Mouse (Mus musculus) kidney, adult 11 months (tissue): Measurements from ENCODE around the gene Rab3ip.
A peak's percentile ranks its signal among the peaks of the same experiment; 100 is the strongest.

Source experiments
- DNase-seq: peaks from one replicate; pipeline ENCODE4 v3.0.0; 2022

Gene Rab3ip

GRCm38 (mm10) chr10:116957867-116958551, 7.4 kb upstream of the Rab3ip start:
- DNase-seq: no peak

GRCm38 (mm10) chr10:116956483-116957158, 6.1 kb upstream of the Rab3ip start:
- DNase-seq: no peak

- no peak for DNase-seq
Observed at GRCm38 (mm10) chr10:116955191-116955590, 4.6 kb upstream of the Rab3ip start.

DNA sequence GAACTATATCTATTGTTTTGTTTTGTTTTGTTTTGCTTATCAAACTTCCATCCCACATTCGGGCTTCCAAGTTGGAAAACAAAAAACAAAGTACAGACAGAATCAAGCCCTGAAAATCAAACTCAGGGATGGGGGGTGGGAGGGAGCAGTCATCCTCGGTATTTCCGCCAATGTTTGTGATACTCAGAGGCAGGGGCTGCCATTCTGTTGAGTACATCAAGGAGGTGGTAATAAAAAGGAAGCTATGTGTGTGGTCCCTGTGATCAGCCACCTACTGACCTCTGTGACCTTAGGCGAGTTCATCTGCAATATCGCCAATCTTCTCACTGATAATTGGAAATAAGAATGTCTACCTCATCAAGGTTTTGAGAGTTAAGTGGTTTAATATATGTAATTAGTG, 317 bp upstream of the Rab3ip start:
- DNase-seq: no peak

- DNase-seq: no peak
Observed at GRCm38 (mm10) chr10:116949111-116950008, 1.2 kb downstream of the Rab3ip start.

DNA sequence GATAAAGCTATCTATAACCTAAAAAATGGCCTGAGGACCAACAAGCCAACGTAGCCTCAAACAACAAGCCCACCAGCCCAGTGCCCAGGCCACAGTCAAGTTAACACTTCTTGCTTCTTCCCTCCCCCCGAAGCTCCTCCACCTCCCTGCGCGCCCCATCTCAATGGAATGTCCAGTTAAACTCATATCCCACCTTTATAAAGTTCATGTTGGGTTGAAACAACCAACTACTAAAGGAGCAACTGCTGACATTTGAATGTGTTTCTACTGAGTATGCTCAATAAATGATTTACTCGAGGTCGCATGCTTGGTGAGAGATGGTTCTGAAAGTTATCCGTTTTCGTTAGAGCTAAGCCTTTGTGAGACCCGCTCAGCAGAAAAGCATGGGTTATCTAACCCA, 2.2 kb downstream of the Rab3ip start:
- peak; percentile 55 for DNase-seq

DNA sequence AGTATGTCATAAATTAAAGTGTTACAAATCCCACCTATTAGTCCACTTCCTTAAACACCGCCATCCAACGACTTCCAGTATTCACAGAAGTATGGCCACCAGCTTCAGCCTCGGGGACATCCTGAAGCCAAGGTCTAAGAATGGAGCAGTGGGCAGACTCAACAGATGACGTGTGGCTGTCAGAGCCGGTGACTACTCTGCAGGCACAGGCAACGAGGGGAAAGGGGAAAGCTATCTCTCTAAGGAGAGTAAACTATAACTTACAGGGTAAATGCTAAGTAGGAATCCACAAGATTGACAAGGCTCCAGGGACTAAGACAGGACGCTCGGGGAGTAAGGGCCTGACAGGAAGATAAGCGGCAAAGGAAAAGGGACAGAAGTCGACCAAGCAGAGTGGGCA, 5.6 kb downstream of the Rab3ip start:
- DNase-seq: no peak

DNA sequence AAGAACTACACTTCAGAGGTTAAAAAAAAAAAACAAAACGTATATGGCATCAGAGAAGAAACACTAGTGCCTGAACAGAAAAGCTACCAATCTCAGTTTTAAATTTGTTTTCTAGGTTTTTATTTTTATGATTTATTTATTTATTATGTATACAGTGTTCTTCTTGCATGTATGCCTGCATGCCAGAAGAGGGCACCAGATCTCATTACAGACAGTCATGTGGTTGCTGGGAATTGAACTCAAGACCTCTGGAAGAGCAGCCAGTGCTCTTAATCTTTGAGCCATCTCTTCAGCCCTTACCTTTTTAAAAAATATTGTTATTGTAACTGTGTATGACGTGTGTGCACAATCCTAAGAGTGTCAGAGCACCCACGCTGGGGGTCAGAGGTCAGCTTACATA, 6.4 kb downstream of the Rab3ip start:
- DNase-seq: no peak

DNA sequence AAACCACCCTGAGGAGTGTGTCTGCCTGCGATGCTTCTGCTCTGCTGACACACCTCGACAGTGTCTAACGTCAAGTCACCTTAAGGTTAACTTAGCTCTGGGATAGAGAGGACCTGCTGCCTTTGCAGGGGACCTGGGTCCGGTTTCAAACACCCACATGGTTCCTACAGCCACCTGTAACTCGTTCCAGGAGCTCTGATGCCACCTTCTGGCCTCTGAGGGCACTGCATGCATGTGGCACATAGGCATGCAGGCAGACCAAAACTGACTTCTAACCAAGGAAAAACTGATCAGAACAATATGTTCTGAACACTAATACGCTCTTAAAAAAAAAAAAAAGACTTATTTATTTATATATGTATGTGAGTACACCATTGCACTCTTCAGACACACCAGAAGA, 7.5 kb downstream of the Rab3ip start:
- DNase-seq: no peak

DNA sequence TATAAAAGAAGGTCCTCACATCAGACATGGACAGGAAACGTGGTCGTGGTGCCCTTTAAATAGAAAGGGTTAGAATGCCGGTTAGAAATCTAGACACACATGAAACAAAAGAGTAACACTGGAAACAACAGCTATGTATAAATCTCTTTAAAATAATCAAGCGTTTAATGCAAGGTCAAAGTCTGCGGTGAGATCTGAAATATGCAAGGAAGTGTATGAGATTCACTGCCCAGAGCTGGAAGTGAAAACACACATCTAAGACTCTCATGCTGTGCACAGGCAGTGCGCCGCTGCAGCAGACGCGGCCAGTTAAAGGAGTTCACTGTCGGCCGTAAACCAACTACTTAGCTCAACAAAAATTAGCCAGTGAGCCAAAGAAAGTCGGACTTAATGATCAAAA, 15.5 kb downstream of the Rab3ip start:
- DNase-seq: no peak

DNA sequence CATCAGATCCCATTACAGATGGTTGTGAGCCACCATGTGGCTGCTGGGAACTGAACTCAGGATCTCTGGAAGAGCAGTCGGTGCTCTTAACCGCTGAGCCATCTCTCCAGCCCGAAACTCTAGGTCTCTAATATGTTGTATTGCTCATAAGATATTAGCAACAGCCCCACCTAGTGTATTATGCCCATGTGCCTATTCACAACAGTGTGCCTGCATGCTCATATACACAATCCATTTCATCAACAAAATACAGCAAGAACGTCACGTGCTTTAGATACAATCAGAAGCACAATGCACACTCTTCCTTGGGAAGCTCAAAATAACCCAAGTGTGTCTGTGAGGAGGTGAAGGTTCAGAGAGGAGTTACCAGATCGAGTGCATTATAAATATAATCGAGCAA, 16.8 kb downstream of the Rab3ip start:
- no peak for DNase-seq

- no peak for DNase-seq
Observed at GRCm38 (mm10) chr10:116932418-116932817, 18.2 kb downstream of the Rab3ip start.

DNA sequence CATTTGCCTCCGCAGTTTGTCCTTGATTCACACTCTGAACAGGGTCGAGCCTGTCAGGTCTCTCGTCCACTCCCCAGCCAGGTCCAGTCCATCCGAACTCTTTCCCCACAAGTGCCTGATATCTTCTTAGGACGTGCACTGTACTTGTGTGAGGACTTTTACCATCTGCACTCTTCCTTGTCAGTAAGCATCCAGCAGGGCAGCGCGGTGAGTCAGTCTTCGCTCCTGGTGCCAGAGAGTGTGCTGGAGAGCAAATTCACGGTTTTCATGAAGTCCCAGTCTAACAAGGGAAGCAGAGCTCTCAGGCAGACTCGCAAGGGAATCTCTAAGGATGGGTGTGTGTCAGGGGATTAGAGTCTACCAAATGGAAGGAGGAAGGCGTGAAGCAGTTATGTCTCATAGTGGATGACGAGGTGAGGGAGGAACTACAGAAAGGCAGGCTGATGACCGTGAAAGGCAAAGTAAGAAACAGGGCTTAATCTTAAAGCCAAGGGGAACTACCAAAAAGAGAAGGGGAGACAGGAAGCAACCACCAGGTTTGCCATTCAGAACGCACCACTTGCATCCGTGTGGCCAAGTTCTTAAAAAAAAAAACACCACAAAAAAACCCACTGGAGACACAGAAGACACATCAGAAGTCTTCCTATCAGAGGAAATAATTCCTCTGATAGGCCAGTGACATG, 18.9 kb downstream of the Rab3ip start:
- no peak for DNase-seq

- DNase-seq: no peak
Observed at GRCm38 (mm10) chr10:116930936-116931335, 19.6 kb downstream of the Rab3ip start.

DNA sequence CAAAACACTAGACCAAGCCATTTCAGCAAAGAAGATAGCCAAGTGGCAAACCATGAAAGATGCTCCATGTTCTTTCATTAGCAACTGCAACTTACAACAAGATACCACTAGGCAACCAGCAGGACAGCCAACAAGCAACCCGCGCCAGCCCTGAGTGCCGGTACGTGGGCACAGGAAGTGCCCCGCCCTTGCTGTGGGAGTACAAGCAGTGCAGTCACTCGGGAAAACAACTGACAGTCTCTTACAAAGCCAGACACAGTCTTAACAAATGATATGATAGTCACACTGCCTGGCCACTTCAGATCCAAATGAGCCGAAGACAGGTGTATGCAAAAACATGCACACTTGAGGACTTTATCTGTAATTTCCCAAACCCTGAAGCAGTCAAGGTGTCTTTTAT, 20.1 kb downstream of the Rab3ip start:
- DNase-seq: no peak

GRCm38 (mm10) chr10:116928826-116929225, 21.7 kb downstream of the Rab3ip start:
- DNase-seq: no peak

GRCm38 (mm10) chr10:116926428-116927113, 24.0 kb downstream of the Rab3ip start:
- no peak for DNase-seq

DNA sequence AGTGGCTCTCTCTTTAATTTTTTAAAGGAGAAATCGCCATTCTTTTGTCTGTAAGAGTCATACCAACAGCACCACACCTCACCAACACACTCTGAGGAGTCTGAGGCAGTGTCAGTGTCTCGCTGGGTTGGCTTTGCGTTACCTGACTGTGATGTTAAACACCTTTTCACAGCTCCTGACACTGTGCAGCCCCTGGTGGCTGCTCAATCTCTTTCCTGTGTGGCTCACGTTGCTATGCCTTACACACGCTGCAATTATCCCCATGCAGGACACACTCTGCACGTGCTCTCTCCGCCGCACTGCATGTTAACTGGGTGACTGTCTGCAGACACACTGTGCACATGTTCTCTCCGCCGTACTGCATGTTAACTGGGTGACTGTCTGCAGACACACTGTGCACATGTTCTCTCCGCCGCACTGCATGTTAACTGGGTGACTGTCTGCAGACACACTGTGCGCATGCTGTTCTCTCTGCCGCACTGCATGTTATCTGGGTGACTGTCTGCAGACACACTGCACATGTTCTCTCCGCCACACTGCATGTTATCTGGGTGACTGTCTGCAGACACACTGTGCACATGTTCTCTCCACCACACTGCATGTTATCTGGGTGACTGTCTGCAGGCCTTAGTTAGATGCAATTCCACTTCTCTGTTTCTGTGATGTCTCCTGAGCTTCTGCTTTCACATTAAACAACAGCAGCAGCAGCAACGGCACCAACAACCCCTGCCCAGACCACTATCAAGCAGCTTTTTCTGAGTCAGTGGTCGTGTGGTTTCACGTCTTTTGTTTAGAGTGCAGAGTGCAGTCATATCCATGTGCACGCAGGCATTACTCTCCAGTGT, 26.7 kb downstream of the Rab3ip start:
- no peak for DNase-seq

DNA sequence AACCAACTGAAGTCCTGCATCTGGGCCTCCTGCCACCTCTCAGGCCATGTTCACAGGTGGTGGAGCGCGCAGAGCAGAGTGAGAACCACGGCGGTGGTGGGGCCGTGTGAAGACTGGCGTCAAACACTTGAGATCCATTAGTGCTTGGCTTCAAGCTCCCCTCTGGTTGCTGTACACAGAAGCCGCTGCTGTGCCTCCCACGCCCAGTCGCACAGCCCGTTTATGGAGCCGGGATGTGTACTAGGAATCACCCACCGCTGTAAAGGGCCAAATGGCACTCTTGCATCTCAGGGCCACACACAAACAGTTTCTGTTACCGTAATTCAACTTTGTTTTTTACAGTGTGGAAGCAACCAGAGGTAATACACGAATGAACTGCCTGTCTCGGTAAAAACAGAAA, 28.4 kb downstream of the Rab3ip start:
- no peak for DNase-seq

- DNase-seq: no peak
Observed at GRCm38 (mm10) chr10:116921416-116921815, 29.2 kb downstream of the Rab3ip start.

DNA sequence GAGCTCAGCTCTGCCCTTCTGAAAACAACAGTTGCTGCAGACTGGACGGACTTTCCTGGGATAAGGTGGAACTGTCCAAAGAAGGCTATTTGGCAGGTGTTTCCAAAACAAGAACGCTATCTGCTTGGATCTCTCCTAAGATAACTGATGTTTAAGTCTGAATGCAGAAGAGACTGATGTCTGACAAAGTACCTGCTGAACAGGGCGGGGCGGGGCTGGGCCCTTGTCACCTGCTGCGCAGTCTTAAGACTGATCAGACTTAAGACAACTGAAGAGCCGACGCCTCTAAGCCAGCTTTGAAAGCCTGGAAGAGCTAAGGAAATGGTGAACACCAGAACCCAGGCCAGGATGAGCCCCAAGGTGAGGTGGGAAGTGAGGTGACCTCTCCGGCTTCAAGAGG, 29.9 kb downstream of the Rab3ip start:
- DNase-seq: no peak
